Mouse (Mus musculus): ENCODE results near the gene Cnih3. TPM values are rescaled to one million over a fixed set of nuclear protein-coding genes. Genes with fewer than 3 reads are reported as not detected.

The Cnih3 gene
- 56.7 and 74.1 TPM in 2 replicates for polyA plus RNA-seq (2021; fragmentation: Nextera tagmentation)
- long read RNA-seq, experiment 1, transcript Cnih3-201 (6 exons, 2,668 nt): major isoform, 105 of 149 reads
- long read RNA-seq, experiment 1, partial matches to known transcripts: 13 of 149 reads
- long read RNA-seq, experiment 1, other reads (novel, unspliced or antisense): 22 of 149 reads
- long read RNA-seq, experiment 2, transcript Cnih3-203 (5 exons, 602 nt): minor isoform, 15 of 447 reads
- long read RNA-seq, experiment 2, transcript Cnih3-202 (6 exons, 1,995 nt): minor isoform, 6 of 447 reads
- long read RNA-seq, experiment 2, transcript Cnih3-201 (6 exons, 2,668 nt): major isoform, 379 of 447 reads
- long read RNA-seq, experiment 2, transcript Cnih3-204 (6 exons, 564 nt): minor isoform, 6 of 447 reads
- long read RNA-seq, experiment 2, partial matches to known transcripts: 8 of 447 reads
- long read RNA-seq, experiment 2, other reads (novel, unspliced or antisense): 33 of 447 reads

DNA sequence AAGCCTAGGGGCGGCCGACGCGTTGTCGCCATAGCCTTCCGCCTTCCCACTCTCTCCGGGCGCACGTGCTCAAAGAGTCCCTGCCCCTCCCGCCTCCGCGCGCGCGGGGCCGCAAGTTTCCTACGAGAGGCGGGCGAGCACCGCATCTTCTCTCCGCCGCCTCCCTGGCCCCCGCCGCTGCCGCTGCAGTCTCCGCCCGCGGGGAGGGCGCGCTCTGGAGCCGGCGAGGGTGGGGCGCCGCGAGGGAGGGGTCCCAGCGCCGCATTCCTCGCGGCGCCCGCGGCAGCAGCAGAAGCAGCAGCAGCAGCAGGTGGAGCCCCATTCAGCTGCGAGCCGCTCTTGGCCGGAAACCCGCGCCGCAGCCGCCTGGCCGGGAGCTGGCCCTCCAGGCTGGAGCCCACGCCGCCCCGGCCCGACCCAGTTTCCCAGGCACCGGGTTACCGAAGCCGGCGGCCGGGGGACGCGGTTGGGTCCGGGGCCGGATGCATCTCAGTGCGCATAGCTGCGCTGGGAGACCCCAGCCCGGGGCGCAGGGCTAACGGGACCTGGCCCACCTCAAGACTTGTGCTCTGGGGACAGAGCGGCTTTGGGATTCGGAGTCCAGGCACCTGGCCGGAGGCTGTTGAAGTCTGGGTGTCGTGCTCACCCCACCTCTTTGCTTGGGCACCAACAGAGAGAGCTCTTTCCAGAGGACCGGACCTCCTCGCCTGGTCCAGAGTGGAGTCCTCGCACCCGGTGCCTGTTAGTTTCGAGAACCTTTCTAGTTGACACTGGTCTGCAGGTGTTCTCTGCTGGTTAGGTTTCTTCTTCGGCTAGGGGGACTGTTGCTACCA lies at the start of gene Cnih3:
Gene Cnih3, plus strand, starts transcription at position 262 of the 833 bp plus-strand sequence.

Other genes with a start within 250 kb of the Cnih3 start
- 6.0 and 6.8 TPM in 2 replicates for gene Nvl, start 208.4 kb upstream of the Cnih3 start, polyA plus RNA-seq (2021; fragmentation: Nextera tagmentation)
- gene Cnih4, start 207.9 kb upstream of the Cnih3 start, polyA plus RNA-seq (2021; fragmentation: Nextera tagmentation): 38.7 and 51.0 TPM in 2 replicates
- 13.2 and 13.9 TPM in 2 replicates for gene Wdr26, start 140.6 kb upstream of the Cnih3 start, polyA plus RNA-seq (2021; fragmentation: Nextera tagmentation)
- gene Ccdc121, start 158.8 kb downstream of the Cnih3 start, polyA plus RNA-seq (2021; fragmentation: Nextera tagmentation): 1.4 and 1.5 TPM in 2 replicates
- 0.84 and 1.4 TPM in 2 replicates for gene Dnah14, start 223.9 kb downstream of the Cnih3 start, polyA plus RNA-seq (2021; fragmentation: Nextera tagmentation)